Mouse (Mus musculus): ENCODE measurements around the gene Myrf. TPM values are rescaled to one million over a fixed set of nuclear protein-coding genes. Genes with fewer than 3 reads are reported as not detected.
A peak's percentile ranks its signal among the peaks of the same experiment; 100 is the strongest.

The Myrf gene
- polyA plus RNA-seq (2015; fragmentation: Nextera tagmentation; extraction: Ambion mirVana) = 9.9 and 10.1 TPM in 2 replicates

GRCm38 (mm10) chr19:10240654-10241305 is at the start of gene Myrf:
Myrf (minus strand) TSS chr19:10240748.
- Histone ChIP-seq H3K4me2 (ENCODE audit: low read depth, low read length) (peak within 1 kb of the TSS; percentile 67), H3K4me3 (ENCODE audit: low read length) (peak within 1 kb of the TSS; percentile 62), H3K27ac (ENCODE audit: low read length) (peak within 1 kb of the TSS; percentile 14), H3K36me3 (ENCODE audit: control insufficient read depth, insufficient read depth, low read length) (no peaks in the 10 kb centered on the region), H3K4me1 (ENCODE audit: control insufficient read depth, insufficient read depth, low read length) (peaks cover 17% of the 10 kb centered on the region; the same call in 1 of the 2 replicates), H3K27me3 (replicated peaks; ENCODE audit: control insufficient read depth, insufficient read depth, low read length) (no peaks in the 10 kb centered on the region), H3K9me3 (ENCODE audit: control insufficient read depth, low read length) (no peaks in the 10 kb centered on the region), H3K9ac (ENCODE audit: low read depth, low read length) (peak within 1 kb of the TSS; percentile 83)
- ATAC-seq = peak; percentile 78
- 7% methylated on average over 43 of the region's 43 CpGs for WGBS

- Histone ChIP-seq H3K27ac (ENCODE audit: low read length) (peak overlapping the region; percentile 56), H3K4me1 (ENCODE audit: control insufficient read depth, insufficient read depth, low read length) (peaks cover 63% of the 10 kb centered on the region), H3K9me3 (ENCODE audit: control insufficient read depth, low read length) (no peaks in the 10 kb centered on the region), H3K4me2 (ENCODE audit: low read depth, low read length) (no peak overlapping the region), H3K9ac (ENCODE audit: low read depth, low read length) (peak overlapping the region; percentile 23; the same call in 1 of the 2 replicates), H3K4me3 (ENCODE audit: low read length) (no peak overlapping the region), H3K27me3 (replicated peaks; ENCODE audit: control insufficient read depth, insufficient read depth, low read length) (no peaks in the 10 kb centered on the region), H3K36me3 (ENCODE audit: control insufficient read depth, insufficient read depth, low read length) (no peaks in the 10 kb centered on the region)
- ATAC-seq = no peak
- 68% methylated on average over 4 of the region's 4 CpGs for WGBS
These were observed 49.1 kb upstream of the Myrf start for GRCm38 (mm10) chr19:10289609-10290150.

- no peaks in the 10 kb centered on the region for H3K27me3 ChIP-seq (replicated peaks; ENCODE audit: control insufficient read depth, insufficient read depth, low read length)
- H3K4me3 ChIP-seq (ENCODE audit: low read length) = no peak overlapping the region
- no peaks in the 10 kb centered on the region for H3K36me3 ChIP-seq (ENCODE audit: control insufficient read depth, insufficient read depth, low read length)
- peaks cover 52% of the 10 kb centered on the region for H3K4me1 ChIP-seq (ENCODE audit: control insufficient read depth, insufficient read depth, low read length)
- 0 out of 2 replicates have a peak overlapping the region, but pooled peaks have one; percentile 21 for H3K27ac ChIP-seq (ENCODE audit: low read length)
- H3K4me2 ChIP-seq (ENCODE audit: low read depth, low read length) = no peak overlapping the region
- 82% methylated on average over 8 of the region's 8 CpGs for WGBS
- no peak for ATAC-seq
- H3K9ac ChIP-seq (ENCODE audit: low read depth, low read length) = no peak overlapping the region
- no peaks in the 10 kb centered on the region for H3K9me3 ChIP-seq (ENCODE audit: control insufficient read depth, low read length)
These were observed 47.8 kb upstream of the Myrf start for GRCm38 (mm10) chr19:10288125-10289040.

GRCm38 (mm10) chr19:10286458-10286872 is 45.9 kb upstream of the Myrf start:
- H3K27me3 ChIP-seq (replicated peaks; ENCODE audit: control insufficient read depth, insufficient read depth, low read length) = no peaks in the 10 kb centered on the region
- peaks cover 38% of the 10 kb centered on the region for H3K4me1 ChIP-seq (ENCODE audit: control insufficient read depth, insufficient read depth, low read length)
- WGBS = 65% methylated on average over 10 of the region's 10 CpGs
- no peaks in the 10 kb centered on the region for H3K9me3 ChIP-seq (ENCODE audit: control insufficient read depth, low read length)
- H3K27ac ChIP-seq (ENCODE audit: low read length) = no peak overlapping the region
- H3K9ac ChIP-seq (ENCODE audit: low read depth, low read length) = no peak overlapping the region
- no peak overlapping the region for H3K4me2 ChIP-seq (ENCODE audit: low read depth, low read length)
- no peaks in the 10 kb centered on the region for H3K36me3 ChIP-seq (ENCODE audit: control insufficient read depth, insufficient read depth, low read length)
- H3K4me3 ChIP-seq (ENCODE audit: low read length) = no peak overlapping the region
- peak; percentile 43 for ATAC-seq

- Histone ChIP-seq H3K9me3 (ENCODE audit: control insufficient read depth, low read length) (no peaks in the 10 kb centered on the region), H3K27ac (ENCODE audit: low read length) (no peak overlapping the region), H3K4me2 (ENCODE audit: low read depth, low read length) (no peak overlapping the region), H3K4me3 (ENCODE audit: low read length) (no peak overlapping the region), H3K4me1 (ENCODE audit: control insufficient read depth, insufficient read depth, low read length) (peaks cover 32% of the 10 kb centered on the region), H3K36me3 (ENCODE audit: control insufficient read depth, insufficient read depth, low read length) (no peaks in the 10 kb centered on the region), H3K27me3 (replicated peaks; ENCODE audit: control insufficient read depth, insufficient read depth, low read length) (no peaks in the 10 kb centered on the region), H3K9ac (ENCODE audit: low read depth, low read length) (peak overlapping the region; percentile 25)
- 61% methylated on average over 14 of the region's 14 CpGs for WGBS
- ATAC-seq = no peak
These were observed 40.4 kb upstream of the Myrf start for GRCm38 (mm10) chr19:10280771-10281540.

GRCm38 (mm10) chr19:10279668-10280067 is 39.1 kb upstream of the Myrf start:
- Histone ChIP-seq H3K9me3 (ENCODE audit: control insufficient read depth, low read length) (no peaks in the 10 kb centered on the region), H3K27me3 (replicated peaks; ENCODE audit: control insufficient read depth, insufficient read depth, low read length) (no peaks in the 10 kb centered on the region), H3K4me1 (ENCODE audit: control insufficient read depth, insufficient read depth, low read length) (peaks cover 32% of the 10 kb centered on the region), H3K36me3 (ENCODE audit: control insufficient read depth, insufficient read depth, low read length) (no peaks in the 10 kb centered on the region), H3K4me2 (ENCODE audit: low read depth, low read length) (no peak overlapping the region), H3K4me3 (ENCODE audit: low read length) (no peak overlapping the region), H3K9ac (ENCODE audit: low read depth, low read length) (0 out of 2 replicates have a peak overlapping the region, but pooled peaks have one; percentile 46), H3K27ac (ENCODE audit: low read length) (peak overlapping the region; percentile 99; the same call in 1 of the 2 replicates)
- ATAC-seq = no peak
- WGBS = 74% methylated on average over 9 of the region's 9 CpGs

GRCm38 (mm10) chr19:10278669-10279324 is 38.2 kb upstream of the Myrf start:
- no peaks in the 10 kb centered on the region for H3K27me3 ChIP-seq (replicated peaks; ENCODE audit: control insufficient read depth, insufficient read depth, low read length)
- no peaks in the 10 kb centered on the region for H3K36me3 ChIP-seq (ENCODE audit: control insufficient read depth, insufficient read depth, low read length)
- ATAC-seq = 0 out of 2 replicates have a peak, but pooled peaks have one; percentile 4
- no peak overlapping the region for H3K4me3 ChIP-seq (ENCODE audit: low read length)
- peak overlapping the region; percentile 46 for H3K9ac ChIP-seq (ENCODE audit: low read depth, low read length)
- peak overlapping the region; percentile 99 for H3K27ac ChIP-seq (ENCODE audit: low read length)
- 0 out of 2 replicates have a peak overlapping the region, but pooled peaks have one; percentile 1 for H3K4me2 ChIP-seq (ENCODE audit: low read depth, low read length)
- 34% methylated on average over 6 of the region's 6 CpGs for whole genome bisulfite sequencing
- peaks cover 39% of the 10 kb centered on the region for H3K4me1 ChIP-seq (ENCODE audit: control insufficient read depth, insufficient read depth, low read length)
- H3K9me3 ChIP-seq (ENCODE audit: control insufficient read depth, low read length) = no peaks in the 10 kb centered on the region

- Histone ChIP-seq H3K27me3 (replicated peaks; ENCODE audit: control insufficient read depth, insufficient read depth, low read length) (no peaks in the 10 kb centered on the region), H3K4me3 (ENCODE audit: low read length) (peak overlapping the region; percentile 36), H3K27ac (ENCODE audit: low read length) (peak overlapping the region; percentile 99), H3K36me3 (ENCODE audit: control insufficient read depth, insufficient read depth, low read length) (no peaks in the 10 kb centered on the region), H3K4me2 (ENCODE audit: low read depth, low read length) (peak overlapping the region; percentile 56), H3K4me1 (ENCODE audit: control insufficient read depth, insufficient read depth, low read length) (peaks cover 49% of the 10 kb centered on the region), H3K9me3 (ENCODE audit: control insufficient read depth, low read length) (no peaks in the 10 kb centered on the region), H3K9ac (ENCODE audit: low read depth, low read length) (peak overlapping the region; percentile 70)
- WGBS = 27% methylated on average over 5 of the region's 5 CpGs
- ATAC-seq = peak; percentile 94
These were observed 37.2 kb upstream of the Myrf start for GRCm38 (mm10) chr19:10277759-10278158.
